Mouse (Mus musculus): Measurements from ENCODE around the gene Cep83. TPM values are rescaled to one million over a fixed set of nuclear protein-coding genes. Genes with fewer than 3 reads are reported as not detected.

Gene Cep83
- polyA plus RNA-seq, 1 experiment from 2014 or later = 24.5 TPM

GRCm38 (mm10) chr10:94825951-94826350 is 137.5 kb downstream of the Cep83 start:
- H3K9me3 ChIP-seq (ENCODE audit: control insufficient read depth, low read length) = no peaks in the 10 kb centered on the region
- no peak for ATAC-seq (ENCODE audit: insufficient number of reproducible peaks, low FRiP score, low TSS enrichment, low read depth)

GRCm38 (mm10) chr10:94826436-94826835 is 138.0 kb downstream of the Cep83 start:
- H3K9ac ChIP-seq (ENCODE audit: low read length) = no peak overlapping the region
- H3K9me3 ChIP-seq (ENCODE audit: control insufficient read depth, low read length) = no peaks in the 10 kb centered on the region
- no peak for DNase-seq (ENCODE audit: low spot score)
- no peak overlapping the region for H3K4me3 ChIP-seq (ENCODE audit: low read depth, low read length)
- WGBS = 84% methylated on average over 12 of the region's 12 CpGs
- H3K27me3 ChIP-seq (ENCODE audit: control insufficient read depth, insufficient read depth, low read length) = no peaks in the 10 kb centered on the region
- no peak overlapping the region for H3K27ac ChIP-seq (replicated peaks; ENCODE audit: low read depth, low read length)
- ATAC-seq (ENCODE audit: insufficient number of reproducible peaks, low FRiP score, low TSS enrichment, low read depth) = no peak
- no peak overlapping the region for H3K4me2 ChIP-seq (ENCODE audit: low read depth, severe bottlenecking)
- no peaks in the 10 kb centered on the region for H3K36me3 ChIP-seq (ENCODE audit: control insufficient read depth, insufficient read depth, low read length)
- peaks cover 6% of the 10 kb centered on the region for H3K4me1 ChIP-seq (ENCODE audit: control insufficient read depth, insufficient read depth, low read length)

More at GRCm38 (mm10) chr10:94825951-94826350, 137.5 kb downstream of the Cep83 start:
- no peak for DNase-seq (ENCODE audit: low spot score)
- H3K4me3 ChIP-seq (ENCODE audit: low read depth, low read length) = no peak overlapping the region
- peaks cover 6% of the 10 kb centered on the region for H3K4me1 ChIP-seq (ENCODE audit: control insufficient read depth, insufficient read depth, low read length)
- H3K27me3 ChIP-seq (ENCODE audit: control insufficient read depth, insufficient read depth, low read length) = no peaks in the 10 kb centered on the region
- no peak overlapping the region for H3K4me2 ChIP-seq (ENCODE audit: low read depth, severe bottlenecking)
- H3K36me3 ChIP-seq (ENCODE audit: control insufficient read depth, insufficient read depth, low read length) = no peaks in the 10 kb centered on the region
- H3K9ac ChIP-seq (ENCODE audit: low read length) = no peak overlapping the region
- 98% methylated on average over 2 of the region's 2 CpGs for WGBS
- no peak overlapping the region for H3K27ac ChIP-seq (replicated peaks; ENCODE audit: low read depth, low read length)

- no peak overlapping the region for H3K4me3 ChIP-seq (ENCODE audit: low read depth, low read length)
- H3K4me1 ChIP-seq (ENCODE audit: control insufficient read depth, insufficient read depth, low read length) = peaks cover 6% of the 10 kb centered on the region
- no peak for ATAC-seq (ENCODE audit: insufficient number of reproducible peaks, low FRiP score, low TSS enrichment, low read depth)
- no peaks in the 10 kb centered on the region for H3K36me3 ChIP-seq (ENCODE audit: control insufficient read depth, insufficient read depth, low read length)
- DNase-seq (ENCODE audit: low spot score) = no peak
- no peaks in the 10 kb centered on the region for H3K27me3 ChIP-seq (ENCODE audit: control insufficient read depth, insufficient read depth, low read length)
- no peak overlapping the region for H3K27ac ChIP-seq (replicated peaks; ENCODE audit: low read depth, low read length)
- H3K9me3 ChIP-seq (ENCODE audit: control insufficient read depth, low read length) = no peaks in the 10 kb centered on the region
- H3K4me2 ChIP-seq (ENCODE audit: low read depth, severe bottlenecking) = no peak overlapping the region
- H3K9ac ChIP-seq (ENCODE audit: low read length) = no peak overlapping the region
- 86% methylated on average over 10 of the region's 10 CpGs for WGBS
These were observed 138.9 kb downstream of the Cep83 start for GRCm38 (mm10) chr10:94827325-94827724.

- WGBS = 87% methylated on average over 14 of the region's 14 CpGs
These were observed 139.7 kb downstream of the Cep83 start for GRCm38 (mm10) chr10:94827890-94828733.

GRCm38 (mm10) chr10:94828734-94829230 is 140.3 kb downstream of the Cep83 start:
- Histone ChIP-seq H3K4me1 (ENCODE audit: control insufficient read depth, insufficient read depth, low read length) (peaks cover 5% of the 10 kb centered on the region), H3K27ac (replicated peaks; ENCODE audit: low read depth, low read length) (no peak overlapping the region), H3K4me3 (ENCODE audit: low read depth, low read length) (no peak overlapping the region), H3K9ac (ENCODE audit: low read length) (no peak overlapping the region), H3K9me3 (ENCODE audit: control insufficient read depth, low read length) (no peaks in the 10 kb centered on the region), H3K27me3 (ENCODE audit: control insufficient read depth, insufficient read depth, low read length) (no peaks in the 10 kb centered on the region), H3K36me3 (ENCODE audit: control insufficient read depth, insufficient read depth, low read length) (no peaks in the 10 kb centered on the region), H3K4me2 (ENCODE audit: low read depth, severe bottlenecking) (no peak overlapping the region)
- no peak for DNase-seq (ENCODE audit: low spot score)
- ATAC-seq (ENCODE audit: insufficient number of reproducible peaks, low FRiP score, low TSS enrichment, low read depth) = no peak
- 91% methylated on average over 7 of the region's 7 CpGs for WGBS

More at GRCm38 (mm10) chr10:94827890-94828733, 139.7 kb downstream of the Cep83 start:
- H3K4me2 ChIP-seq (ENCODE audit: low read depth, severe bottlenecking) = no peak overlapping the region
- H3K27me3 ChIP-seq (ENCODE audit: control insufficient read depth, insufficient read depth, low read length) = no peaks in the 10 kb centered on the region
- no peak for ATAC-seq (ENCODE audit: insufficient number of reproducible peaks, low FRiP score, low TSS enrichment, low read depth)
- H3K9me3 ChIP-seq (ENCODE audit: control insufficient read depth, low read length) = no peaks in the 10 kb centered on the region
- peaks cover 6% of the 10 kb centered on the region for H3K4me1 ChIP-seq (ENCODE audit: control insufficient read depth, insufficient read depth, low read length)
- DNase-seq (ENCODE audit: low spot score) = no peak
- H3K36me3 ChIP-seq (ENCODE audit: control insufficient read depth, insufficient read depth, low read length) = no peaks in the 10 kb centered on the region
- H3K4me3 ChIP-seq (ENCODE audit: low read depth, low read length) = no peak overlapping the region
- no peak overlapping the region for H3K27ac ChIP-seq (replicated peaks; ENCODE audit: low read depth, low read length)
- H3K9ac ChIP-seq (ENCODE audit: low read length) = no peak overlapping the region

GRCm38 (mm10) chr10:94829407-94829806 is 141.0 kb downstream of the Cep83 start:
- Histone ChIP-seq H3K4me1 (ENCODE audit: control insufficient read depth, insufficient read depth, low read length) (peaks cover 2% of the 10 kb centered on the region; the same call in 1 of the 2 replicates), H3K4me2 (ENCODE audit: low read depth, severe bottlenecking) (no peak overlapping the region), H3K36me3 (ENCODE audit: control insufficient read depth, insufficient read depth, low read length) (no peaks in the 10 kb centered on the region), H3K4me3 (ENCODE audit: low read depth, low read length) (no peak overlapping the region), H3K9ac (ENCODE audit: low read length) (no peak overlapping the region), H3K27ac (replicated peaks; ENCODE audit: low read depth, low read length) (no peak overlapping the region), H3K27me3 (ENCODE audit: control insufficient read depth, insufficient read depth, low read length) (no peaks in the 10 kb centered on the region), H3K9me3 (ENCODE audit: control insufficient read depth, low read length) (no peaks in the 10 kb centered on the region)
- WGBS = 85% methylated on average over 6 of the region's 6 CpGs
- DNase-seq (ENCODE audit: low spot score) (no peak), ATAC-seq (ENCODE audit: insufficient number of reproducible peaks, low FRiP score, low TSS enrichment, low read depth) (no peak)

GRCm38 (mm10) chr10:94835874-94836273 is 147.4 kb downstream of the Cep83 start:
- Histone ChIP-seq H3K9me3 (ENCODE audit: control insufficient read depth, low read length) (no peaks in the 10 kb centered on the region), H3K27ac (replicated peaks; ENCODE audit: low read depth, low read length) (no peak overlapping the region), H3K36me3 (ENCODE audit: control insufficient read depth, insufficient read depth, low read length) (no peaks in the 10 kb centered on the region), H3K4me1 (ENCODE audit: control insufficient read depth, insufficient read depth, low read length) (no peaks in the 10 kb centered on the region), H3K9ac (ENCODE audit: low read length) (no peak overlapping the region), H3K4me2 (ENCODE audit: low read depth, severe bottlenecking) (no peak overlapping the region), H3K4me3 (ENCODE audit: low read depth, low read length) (no peak overlapping the region), H3K27me3 (ENCODE audit: control insufficient read depth, insufficient read depth, low read length) (no peaks in the 10 kb centered on the region)
- DNase-seq (ENCODE audit: low spot score) = no peak
- ATAC-seq (ENCODE audit: insufficient number of reproducible peaks, low FRiP score, low TSS enrichment, low read depth) = no peak
- WGBS = 87% methylated on average over 9 of the region's 9 CpGs
